Mouse (Mus musculus): ENCODE data around the gene Vmn1r165.
"Not testable (repeated sequence)": the region's sequence is repeated elsewhere in the genome, so short reads cannot be mapped to it uniquely, and the experiment has no call there.

Vmn1r165 gene

GRCm38 (mm10) chr7:23217032-23217431, at the start of gene Vmn1r165:
TSS of gene Vmn1r165 (plus strand) at chr7:23217332.
- DNase-seq = not testable (repeated sequence)

GRCm38 (mm10) chr7:23251582-23251981, 34.5 kb downstream of the Vmn1r165 start, which contains the start of gene Vmn1r166:
TSS of gene Vmn1r166 (minus strand) at chr7:23251682.
- not testable (repeated sequence) for DNase-seq
